Mouse (Mus musculus) lung, adult 2 months (tissue): ENCODE measurements around the gene Necap2. TPM values are rescaled to one million over a fixed set of nuclear protein-coding genes. Genes with fewer than 3 reads are reported as not detected.
A peak's percentile ranks its signal among the peaks of the same experiment; 100 is the strongest.

ENCODE experiments used
- DNase-seq: peaks from one replicate; pipeline ENCODE4 v3.0.0; 2022
- H3K4me1 ChIP-seq: fragments of 200-500 bp; 2 replicates; pipeline ENCODE4 v1.6.1; 2011; ENCODE audit warnings: low read length; ENCODE audit not compliant: control insufficient read depth, insufficient read depth
- H3K4me3 ChIP-seq: fragments of 200-500 bp; replicated peaks from 2 replicates; pipeline ENCODE3; 2011; ENCODE audit warnings: low read depth, mild to moderate bottlenecking, control low read depth, low read length; ENCODE audit errors: extremely low read depth
- CTCF ChIP-seq: fragments of 200-500 bp; IDR thresholded peaks from 2 replicates; pipeline ENCODE4 v1.5.1; 2011; ENCODE audit warnings: mild to moderate bottlenecking, low read length, control low read depth; ENCODE audit not compliant: insufficient read depth
- POLR2A ChIP-seq: fragments of 200-500 bp; IDR thresholded peaks from 2 replicates; pipeline ENCODE4 v1.6.1; 2011; ENCODE audit warnings: low read depth, mild to moderate bottlenecking, control low read depth, low read length, borderline replicate concordance; ENCODE audit errors: extremely low read depth
- WGBS: fragments of 180-500 bp; shearing (Covaris S2); methylation state at CpG from one replicate; pipeline ENCODE4 v1.1.7; 2018; 5-methylcytosine and 5-hydroxymethylcytosine counted together
- polyA plus RNA-seq: library from polyadenylated mRNA; depleted of rRNA; stranded (reverse); fragments of >200 nt; gene quantifications from 2 replicates; pipeline ENCODE4 v1.2.3, GENCODE M21; 2012

The Necap2 gene
- polyA plus RNA-seq, 1 experiment, result 85.5 TPM

GRCm38 (mm10) chr4:141065123-141065522 is 13.0 kb downstream of the Necap2 start:
- Histone ChIP-seq H3K4me1 (peaks cover 3% of the 10 kb centered on the region), H3K4me3 (no peak overlapping the region)
- no peak for TF ChIP-seq POLR2A
- TF ChIP-seq CTCF, result peak; percentile 100
- peak; percentile 66 for DNase-seq
- 6% methylated on average over 8 of the region's 8 CpGs for WGBS

- Histone ChIP-seq H3K4me3 (no peak overlapping the region), H3K4me1 (peaks cover 3% of the 10 kb centered on the region)
- no peak for DNase-seq
- WGBS, result 82% methylated on average over 4 of the region's 4 CpGs
- TF ChIP-seq CTCF, result no peak
- no peak for TF ChIP-seq POLR2A
Observed at GRCm38 (mm10) chr4:141064104-141064659, 14.0 kb downstream of the Necap2 start.

- TF ChIP-seq CTCF (peak; percentile 79), POLR2A (peak; percentile 83; the same call in 1 of the 2 replicates)
- Histone ChIP-seq H3K4me1 (no peaks in the 10 kb centered on the region), H3K4me3 (peak within 1 kb of the TSS; percentile 78)
- DNase-seq, result peak; percentile 100
- WGBS, result under 1% methylated on average over 77 of the region's 77 CpGs
Observed at GRCm38 (mm10) chr4:141060426-141061301, 17.5 kb downstream of the Necap2 start, which contains the start of gene Crocc. Crocc (minus strand) TSS chr4:141060550.

GRCm38 (mm10) chr4:141059616-141060425 is 18.3 kb downstream of the Necap2 start:
- H3K4me3 ChIP-seq, result peak overlapping the region; percentile 67
- no peak for TF ChIP-seq POLR2A
- no peak for TF ChIP-seq CTCF
- WGBS, result 4% methylated on average over 31 of the region's 32 CpGs
- no peaks in the 10 kb centered on the region for H3K4me1 ChIP-seq
- DNase-seq, result no peak

GRCm38 (mm10) chr4:141058835-141059234 is 19.3 kb downstream of the Necap2 start:
- DNase-seq, result no peak
- WGBS, result 78% methylated on average over 9 of the region's 9 CpGs
- TF ChIP-seq POLR2A, result no peak
- TF ChIP-seq CTCF, result no peak
- Histone ChIP-seq H3K4me3 (no peak overlapping the region), H3K4me1 (no peaks in the 10 kb centered on the region)

GRCm38 (mm10) chr4:141056970-141057369 is 21.2 kb downstream of the Necap2 start:
- H3K4me1 ChIP-seq, result no peaks in the 10 kb centered on the region
- H3K4me3 ChIP-seq, result no peak overlapping the region
- DNase-seq, result no peak
- TF ChIP-seq POLR2A, result no peak
- TF ChIP-seq CTCF, result no peak
- 95% methylated on average over 10 of the region's 10 CpGs for WGBS

- no peaks in the 10 kb centered on the region for H3K4me1 ChIP-seq
- WGBS, result 67% methylated on average over 17 of the region's 17 CpGs
- no peak for DNase-seq
- no peak overlapping the region for H3K4me3 ChIP-seq
- TF ChIP-seq POLR2A, result no peak
- TF ChIP-seq CTCF, result no peak
Observed at GRCm38 (mm10) chr4:141053568-141054161, 24.5 kb downstream of the Necap2 start.

- no peak for DNase-seq
- 66% methylated on average over 8 of the region's 8 CpGs for WGBS
- H3K4me3 ChIP-seq, result no peak overlapping the region
- TF ChIP-seq POLR2A (no peak), CTCF (no peak)
- no peaks in the 10 kb centered on the region for H3K4me1 ChIP-seq
Observed at GRCm38 (mm10) chr4:141053138-141053537, 25.0 kb downstream of the Necap2 start.

GRCm38 (mm10) chr4:141052442-141052841 is 25.7 kb downstream of the Necap2 start:
- DNase-seq, result no peak
- TF ChIP-seq POLR2A, result no peak
- no peak for TF ChIP-seq CTCF
- no peak overlapping the region for H3K4me3 ChIP-seq
- 81% methylated on average over 12 of the region's 12 CpGs for WGBS
- no peaks in the 10 kb centered on the region for H3K4me1 ChIP-seq
